Mouse (Mus musculus) CD8-positive naive resting alpha-beta T cell, adult 2 months (primary cell): ENCODE results near the gene Ppil2.

Source experiments
- DNase-seq, 2 experiments: peaks; one replicate each; pipeline ENCODE4 v3.0.0; 2022; ENCODE audit warnings: low read depth in 2 of 2, low spot score in 2 of 2

The Ppil2 gene

GRCm38 (mm10) chr16:17102630-17103220 lies 8.3 kb downstream of the Ppil2 start:
- DNase-seq, result no peak

- no peak for DNase-seq
Measured at GRCm38 (mm10) chr16:17096938-17097337, 14.1 kb downstream of the Ppil2 start.

- no peak for DNase-seq
Measured at GRCm38 (mm10) chr16:17088346-17088745, 22.7 kb downstream of the Ppil2 start.

GRCm38 (mm10) chr16:17086669-17087193 lies 24.3 kb downstream of the Ppil2 start:
- DNase-seq, result no peak

GRCm38 (mm10) chr16:17086241-17086640 lies 24.8 kb downstream of the Ppil2 start:
- DNase-seq, result no peak

- DNase-seq, result no peak
Measured at GRCm38 (mm10) chr16:17085636-17086035, 25.4 kb downstream of the Ppil2 start.

GRCm38 (mm10) chr16:17082121-17082792 lies 28.8 kb downstream of the Ppil2 start:
- DNase-seq, result no peak

GRCm38 (mm10) chr16:17078101-17078500 lies 33.0 kb downstream of the Ppil2 start:
- DNase-seq, result no peak

- no peak for DNase-seq
Measured at GRCm38 (mm10) chr16:17076869-17077268, 34.2 kb downstream of the Ppil2 start.

- no peak for DNase-seq
Measured at GRCm38 (mm10) chr16:17076301-17076700, 34.8 kb downstream of the Ppil2 start.

- no peak for DNase-seq
Measured at GRCm38 (mm10) chr16:17073000-17073399, 38.1 kb downstream of the Ppil2 start.

GRCm38 (mm10) chr16:17070716-17071115 lies 40.3 kb downstream of the Ppil2 start:
- no peak for DNase-seq

- peak; percentile 36 to 62 for DNase-seq
Measured at GRCm38 (mm10) chr16:17069511-17070443, 41.3 kb downstream of the Ppil2 start, which contains the start of gene Ypel1. Gene Ypel1, plus strand, starts transcription at chr16:17069696.

- DNase-seq, result no peak
Measured at GRCm38 (mm10) chr16:17067552-17067951, 43.5 kb downstream of the Ppil2 start.

- no peak for DNase-seq
Measured at GRCm38 (mm10) chr16:17062338-17062737, 48.7 kb downstream of the Ppil2 start.

- DNase-seq, result no peak
Measured at GRCm38 (mm10) chr16:17055584-17055983, 55.5 kb downstream of the Ppil2 start.

- DNase-seq, result no peak
Measured at GRCm38 (mm10) chr16:17053903-17054302, 57.2 kb downstream of the Ppil2 start.

GRCm38 (mm10) chr16:17052087-17052486 lies 59.0 kb downstream of the Ppil2 start:
- DNase-seq, result no peak

- DNase-seq, result no peak
Measured at GRCm38 (mm10) chr16:17049886-17050285, 61.2 kb downstream of the Ppil2 start.

GRCm38 (mm10) chr16:17045287-17045686 lies 65.8 kb downstream of the Ppil2 start:
- no peak for DNase-seq

GRCm38 (mm10) chr16:17044320-17044719 lies 66.7 kb downstream of the Ppil2 start:
- DNase-seq, result no peak

GRCm38 (mm10) chr16:17041417-17041816 lies 69.6 kb downstream of the Ppil2 start:
- no peak for DNase-seq
